Mouse (Mus musculus) hindbrain, postnatal 0 days (tissue): ENCODE measurements around the gene Arel1. TPM values are rescaled to one million over a fixed set of nuclear protein-coding genes. Genes with fewer than 3 reads are reported as not detected.

ENCODE experiments used
- ATAC-seq: fragments of 200-750 bp; cut with Nextera tagmentation; 2 replicates; pipeline ENCODE4 v1.8.0; 2017; ENCODE audit warnings: mild to moderate bottlenecking, moderate TSS enrichment, moderate library complexity
- DNase-seq: peaks from one replicate; pipeline ENCODE4 v3.0.0-alpha.2; 2015; ENCODE audit warnings: low spot score
- H3K27ac ChIP-seq: fragments of 300-500 bp; sonication (generic); 2 replicates; pipeline ENCODE4 v1.5.1; 2014; ENCODE audit warnings: mild to moderate bottlenecking
- H3K27me3 ChIP-seq: fragments of 300-500 bp; sonication (generic); 2 replicates; pipeline ENCODE4 v1.6.1; 2014; ENCODE audit warnings: low read length, mixed read lengths; ENCODE audit not compliant: insufficient read depth
- H3K36me3 ChIP-seq: fragments of 300-500 bp; sonication (generic); 2 replicates; pipeline ENCODE4 v1.6.1; 2014; ENCODE audit warnings: low read length, mixed read lengths; ENCODE audit not compliant: insufficient read depth
- H3K4me1 ChIP-seq: fragments of 300-500 bp; sonication (generic); 2 replicates; pipeline ENCODE4 v1.6.1; 2014; ENCODE audit warnings: antibody characterized with exemption, low read length, mixed read lengths; ENCODE audit not compliant: insufficient read depth
- H3K4me2 ChIP-seq: fragments of 300-500 bp; sonication (generic); 2 replicates; pipeline ENCODE4 v1.6.1; 2014; ENCODE audit warnings: low read depth, mild to moderate bottlenecking, low read length, moderate library complexity, mixed read lengths
- H3K4me3 ChIP-seq: fragments of 300-500 bp; sonication (generic); 2 replicates; pipeline ENCODE4 v1.5.1; 2014; ENCODE audit warnings: low read length
- H3K9ac ChIP-seq: fragments of 300-500 bp; sonication (generic); replicated peaks from 2 replicates; pipeline ENCODE4 v1.6.1; 2014; ENCODE audit warnings: mild to moderate bottlenecking, low read length, moderate library complexity, mixed read lengths
- H3K9me3 ChIP-seq: fragments of 300-500 bp; sonication (generic); 2 replicates; pipeline ENCODE4 v1.6.1; 2016; ENCODE audit warnings: low read length, mixed read lengths
- CTCF ChIP-seq: IDR thresholded peaks from 2 replicates; pipeline ENCODE4 v1.5.1; 2016; ENCODE audit warnings: antibody characterized with exemption, control low read depth, low read depth
- WGBS: fragments of 180-500 bp; shearing (Covaris S2); extraction: QIAGEN DNeasy Blood & Tissue Kit; methylation state at CpG from one replicate; pipeline ENCODE4 v1.1.7; 2014; 5-methylcytosine and 5-hydroxymethylcytosine counted together
- polyA plus RNA-seq: library from polyadenylated mRNA; unstranded; fragments of >200 nt; fragmentation: Nextera tagmentation; extraction: Ambion mirVana; gene quantifications from 2 replicates; pipeline ENCODE4 v1.2.1, GENCODE M21; 2015
- total RNA-seq: library from RNA; depleted of rRNA; stranded (reverse); fragments of >200 nt; gene quantifications from 2 replicates; pipeline ENCODE4 v1.2.3, GENCODE M21; 2014

Gene Arel1
- total and polyA plus RNA-seq, 2 experiments from 2014 or later = 27.5 to 86.6 TPM

GRCm38 (mm10) chr12:84996501-84997398 is 26.1 kb upstream of the Arel1 start:
- ATAC-seq (peak; percentile 60), DNase-seq (peak; percentile 78)
- Histone ChIP-seq H3K4me3 (peak overlapping the region; percentile 95), H3K36me3 (0 out of 2 replicates have a peak, but pooled peaks cover 4% of the 10 kb centered on the region), H3K27ac (peak overlapping the region; percentile 93), H3K9ac (peak overlapping the region; percentile 99), H3K4me2 (peak overlapping the region; percentile 87), H3K9me3 (no peaks in the 10 kb centered on the region), H3K27me3 (no peaks in the 10 kb centered on the region), H3K4me1 (peaks cover 17% of the 10 kb centered on the region)
- TF ChIP-seq CTCF = no peak
- under 1% methylated on average over 44 of the region's 44 CpGs for WGBS

GRCm38 (mm10) chr12:84996083-84996496 is 25.4 kb upstream of the Arel1 start, which contains the start of gene Ylpm1:
Gene Ylpm1 (plus strand): TSS chr12:84996321.
- WGBS = under 1% methylated on average over 45 of the region's 45 CpGs
- Histone ChIP-seq H3K4me3 (peak within 1 kb of the TSS; percentile 95), H3K4me1 (peaks cover 17% of the 10 kb centered on the region), H3K4me2 (peak within 1 kb of the TSS; percentile 87), H3K36me3 (0 out of 2 replicates have a peak, but pooled peaks cover 4% of the 10 kb centered on the region), H3K9me3 (no peaks in the 10 kb centered on the region), H3K27ac (peak within 1 kb of the TSS; percentile 93), H3K9ac (peak within 1 kb of the TSS; percentile 99), H3K27me3 (no peaks in the 10 kb centered on the region)
- DNase-seq (peak; percentile 99), ATAC-seq (peak; percentile 98)
- TF ChIP-seq CTCF = peak; percentile 78

- peaks cover 17% of the 10 kb centered on the region for H3K4me1 ChIP-seq
- 0 out of 2 replicates have a peak, but pooled peaks cover 4% of the 10 kb centered on the region for H3K36me3 ChIP-seq
- DNase-seq (no peak), ATAC-seq (no peak)
- H3K9me3 ChIP-seq = no peaks in the 10 kb centered on the region
- 93% methylated on average over 9 of the region's 9 CpGs for WGBS
- H3K9ac ChIP-seq = 0 out of 2 replicates have a peak overlapping the region, but pooled peaks have one; percentile 30
- peak overlapping the region; percentile 95 for H3K4me3 ChIP-seq
- no peak overlapping the region for H3K27ac ChIP-seq
- TF ChIP-seq CTCF = no peak
- H3K27me3 ChIP-seq = no peaks in the 10 kb centered on the region
- H3K4me2 ChIP-seq = peak overlapping the region; percentile 87
These were observed 24.5 kb upstream of the Arel1 start for GRCm38 (mm10) chr12:84995112-84995761.

GRCm38 (mm10) chr12:84989456-84989855 is 18.8 kb upstream of the Arel1 start:
- H3K27me3 ChIP-seq = no peaks in the 10 kb centered on the region
- no peak overlapping the region for H3K27ac ChIP-seq
- H3K36me3 ChIP-seq = peaks cover 2% of the 10 kb centered on the region; the same call in 1 of the 2 replicates
- no peak overlapping the region for H3K4me3 ChIP-seq
- no peak for ATAC-seq
- no peak overlapping the region for H3K4me2 ChIP-seq
- no peaks in the 10 kb centered on the region for H3K9me3 ChIP-seq
- no peak for DNase-seq
- no peak for TF ChIP-seq CTCF
- H3K4me1 ChIP-seq = no peaks in the 10 kb centered on the region
- no peak overlapping the region for H3K9ac ChIP-seq
- 68% methylated on average over 4 of the region's 4 CpGs for WGBS

- Histone ChIP-seq H3K9me3 (no peaks in the 10 kb centered on the region), H3K4me2 (no peak overlapping the region), H3K9ac (no peak overlapping the region), H3K4me3 (no peak overlapping the region), H3K4me1 (no peaks in the 10 kb centered on the region), H3K27me3 (no peaks in the 10 kb centered on the region), H3K36me3 (peaks cover 52% of the 10 kb centered on the region), H3K27ac (no peak overlapping the region)
- WGBS = 91% methylated on average over 2 of the region's 2 CpGs
- no peak for TF ChIP-seq CTCF
- DNase-seq (no peak), ATAC-seq (no peak)
These were observed 8.7 kb upstream of the Arel1 start for GRCm38 (mm10) chr12:84979264-84979862.

GRCm38 (mm10) chr12:84969656-84970427 is 858 bp downstream of the Arel1 start:
- H3K36me3 ChIP-seq = peaks cover 11% of the 10 kb centered on the region; the same call in 1 of the 2 replicates
- 28% methylated on average over 15 of the region's 15 CpGs for WGBS
- ATAC-seq (peak; percentile 12; the same call in 1 of the 2 replicates), DNase-seq (peak; percentile 6)
- H3K4me3 ChIP-seq = peak overlapping the region; percentile 98
- H3K27ac ChIP-seq = peak overlapping the region; percentile 82; the same call in 1 of the 2 replicates
- H3K4me2 ChIP-seq = peak overlapping the region; percentile 98
- no peaks in the 10 kb centered on the region for H3K27me3 ChIP-seq
- no peaks in the 10 kb centered on the region for H3K9me3 ChIP-seq
- peaks cover 10% of the 10 kb centered on the region for H3K4me1 ChIP-seq
- peak overlapping the region; percentile 91 for H3K9ac ChIP-seq
- TF ChIP-seq CTCF = no peak
